Mouse (Mus musculus) gastrocnemius, postnatal 10 days (tissue): Measurements from ENCODE around the gene Xpc. TPM values are rescaled to one million over a fixed set of nuclear protein-coding genes. Genes with fewer than 3 reads are reported as not detected.
A peak's percentile ranks its signal among the peaks of the same experiment; 100 is the strongest.

Source experiments
- DNase-seq: peaks from one replicate; pipeline ENCODE4 v3.0.0; 2021; ENCODE audit warnings: mixed read lengths
- total RNA-seq, 2 experiments: library from RNA; stranded (reverse); gene quantifications; 2 replicates each; pipeline ENCODE4 v1.2.3; 2021

The Xpc gene
- total RNA-seq, 2 experiments from 2014 or later: 5.9 to 8.4 TPM

DNA sequence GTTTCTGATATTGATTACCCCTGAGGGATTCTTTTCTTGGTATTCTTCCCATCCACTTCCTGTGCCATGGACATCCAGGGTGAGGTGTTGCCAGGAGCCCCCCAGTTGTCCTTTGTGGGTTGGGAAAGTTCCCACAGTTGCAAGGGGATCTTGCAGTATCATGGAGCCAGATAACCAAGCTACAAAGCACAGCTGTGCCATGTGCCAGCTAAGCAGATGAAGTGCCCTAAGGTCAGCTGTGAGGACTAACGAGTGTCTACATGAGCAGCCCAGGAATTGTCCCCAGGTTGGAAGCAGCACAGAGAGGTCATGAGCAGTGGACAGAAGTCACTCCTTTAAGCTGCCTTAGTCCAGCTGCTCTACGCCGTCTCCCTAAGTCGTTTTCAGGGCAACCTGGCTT lies 9.9 kb upstream of the Xpc start:
- no peak for DNase-seq

DNA sequence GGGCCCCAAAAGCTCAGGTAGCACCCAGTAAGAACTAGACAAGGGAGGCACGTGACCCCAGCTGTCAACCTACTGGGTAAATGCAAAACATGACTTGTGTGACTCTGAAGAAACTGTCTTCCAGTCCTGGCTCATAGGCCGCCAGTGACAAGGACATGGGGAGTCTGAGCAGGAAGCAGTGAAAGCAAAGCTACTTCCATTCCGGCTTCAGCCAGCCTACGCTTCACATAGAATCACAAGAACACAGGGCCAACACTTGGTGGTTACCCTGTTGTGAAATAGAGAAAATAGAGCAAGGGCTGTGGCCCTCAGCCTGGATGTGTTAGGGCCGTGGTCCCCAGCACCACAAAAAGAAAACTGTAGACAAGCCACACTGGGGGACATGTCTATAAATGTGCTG lies 7.1 kb upstream of the Xpc start:
- no peak for DNase-seq

DNA sequence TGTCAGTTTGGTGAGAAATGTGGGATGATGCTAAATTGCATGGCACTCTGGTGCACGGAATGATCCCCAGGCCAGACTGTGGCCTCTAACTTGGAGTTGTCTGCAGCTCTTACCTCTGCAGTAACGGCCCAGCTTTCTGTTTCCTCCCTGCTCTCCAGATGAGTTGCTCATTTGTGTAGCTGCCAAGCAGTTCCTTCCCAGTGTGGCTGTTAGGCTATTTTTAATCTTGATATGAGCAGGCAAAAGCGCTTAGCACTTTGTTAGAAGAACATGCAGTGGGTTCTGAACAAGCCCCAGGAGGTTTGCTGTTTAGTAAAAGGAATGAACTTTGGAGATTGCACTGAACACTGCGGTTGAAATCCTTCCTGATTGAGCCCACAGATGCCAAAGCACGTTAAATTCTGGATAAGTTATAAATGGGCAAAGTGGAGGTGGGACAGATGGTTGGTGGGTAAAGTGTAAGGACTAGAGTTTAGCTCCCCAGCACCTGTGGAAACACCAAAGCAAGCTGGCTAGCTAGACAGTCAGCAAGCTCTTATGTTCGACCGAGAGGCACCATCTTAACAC lies 2.8 kb upstream of the Xpc start:
- DNase-seq: no peak

DNA sequence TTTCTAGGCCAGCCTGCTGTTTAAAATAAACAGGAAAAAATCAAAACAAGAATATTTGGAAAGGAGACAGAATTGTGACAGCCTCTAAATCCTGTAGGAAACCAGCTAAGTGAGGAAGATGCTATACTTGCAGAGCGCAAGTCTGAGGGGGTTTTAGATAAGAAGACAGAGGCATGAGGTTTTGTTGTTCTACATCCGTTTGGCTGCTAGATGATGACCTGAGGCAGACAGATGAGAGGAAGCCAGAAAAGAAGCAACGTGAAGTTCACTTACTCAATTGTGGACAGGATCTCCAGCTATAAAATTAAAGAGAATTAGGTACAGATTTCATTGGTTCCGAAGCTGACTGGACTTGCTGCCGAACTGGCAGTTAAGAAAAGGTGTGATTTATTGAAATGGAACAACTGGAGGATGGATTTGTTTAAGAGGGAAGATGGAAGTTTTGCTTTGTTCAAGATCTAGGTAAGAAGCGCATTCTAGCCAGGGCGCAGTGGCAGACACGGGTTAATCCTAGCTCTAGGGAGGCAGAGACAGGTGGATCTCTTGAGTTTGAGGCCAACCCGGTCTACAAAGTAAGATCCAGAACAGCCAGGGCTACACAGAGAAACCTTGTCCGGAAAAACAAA lies 838 bp downstream of the Xpc start:
- no peak for DNase-seq

DNA sequence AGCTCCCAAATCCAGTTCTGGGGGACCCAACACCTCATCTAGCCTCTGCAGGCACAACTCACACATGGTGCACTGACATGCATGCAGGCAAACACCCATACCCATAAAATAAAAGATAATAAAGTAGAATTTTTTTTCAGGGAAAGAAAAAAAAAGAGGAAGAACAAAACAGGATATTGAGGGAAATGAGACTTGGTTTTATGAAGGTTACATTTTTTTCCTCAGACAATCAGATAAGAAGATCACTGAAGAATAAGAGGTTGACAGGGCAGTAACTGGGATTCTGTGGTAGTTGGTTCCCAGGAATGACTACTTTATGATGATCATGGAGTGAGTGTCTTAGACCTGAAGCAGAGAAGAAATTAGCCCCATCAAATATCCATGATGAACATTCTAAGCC lies 1.6 kb downstream of the Xpc start:
- no peak for DNase-seq

DNA sequence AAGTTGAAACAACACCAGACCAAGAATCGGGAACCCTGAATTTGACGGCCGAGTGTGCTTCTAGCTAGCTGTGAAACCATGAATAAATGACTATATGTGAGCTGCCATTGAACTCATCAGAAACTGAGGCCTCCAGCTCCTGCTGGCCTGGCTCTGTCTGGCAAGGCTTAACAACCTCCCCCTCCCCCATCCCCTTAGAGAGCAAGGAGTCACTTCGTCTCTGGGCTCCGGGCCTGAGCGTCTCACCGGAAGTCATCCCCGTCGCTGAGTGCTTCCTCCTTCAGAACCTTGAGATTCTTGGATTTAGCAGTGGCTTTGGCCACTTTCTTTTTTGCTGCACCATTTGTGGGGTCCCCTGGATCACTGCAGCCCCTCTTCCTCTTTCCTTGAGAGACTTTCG lies 5.5 kb downstream of the Xpc start:
- DNase-seq: no peak

DNA sequence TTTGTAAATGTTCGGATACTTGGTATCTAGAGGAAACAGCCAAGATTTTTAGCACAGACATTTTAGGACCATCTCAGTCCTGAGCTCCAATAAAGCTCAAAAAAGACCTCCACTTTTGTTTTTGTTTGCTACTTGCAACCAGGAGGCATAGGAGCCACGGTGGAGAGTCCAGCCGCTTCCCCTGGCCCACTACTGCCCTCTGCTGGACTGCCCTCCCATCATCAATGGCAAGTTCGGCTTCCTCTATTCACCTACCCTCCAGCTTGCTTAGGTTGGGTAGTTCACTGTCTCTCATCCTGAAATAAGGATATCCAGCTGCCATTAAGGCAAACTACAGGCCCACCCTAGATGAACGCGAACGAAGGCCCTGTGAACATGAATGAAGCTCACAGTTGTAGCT lies 6.4 kb downstream of the Xpc start:
- peak; percentile 88 for DNase-seq

DNA sequence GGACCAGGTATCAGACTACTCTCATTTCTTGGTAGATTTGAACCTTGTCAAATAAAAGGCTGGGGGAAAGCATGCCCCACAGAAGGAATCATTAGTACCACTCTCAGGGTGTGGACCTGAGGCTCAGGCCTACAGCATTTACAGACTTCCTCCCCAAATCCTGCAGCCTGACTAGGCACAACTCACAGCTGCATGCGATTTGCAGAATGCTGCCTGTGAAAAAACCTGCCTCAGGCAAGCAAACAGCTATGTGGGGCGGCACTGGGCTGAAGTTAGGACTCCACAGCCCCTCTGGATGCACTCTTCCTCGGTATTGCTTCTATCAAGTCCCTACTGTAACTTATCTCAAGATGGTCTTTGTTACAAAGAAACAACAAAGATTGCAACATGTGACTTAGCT lies 7.6 kb downstream of the Xpc start:
- DNase-seq: no peak

DNA sequence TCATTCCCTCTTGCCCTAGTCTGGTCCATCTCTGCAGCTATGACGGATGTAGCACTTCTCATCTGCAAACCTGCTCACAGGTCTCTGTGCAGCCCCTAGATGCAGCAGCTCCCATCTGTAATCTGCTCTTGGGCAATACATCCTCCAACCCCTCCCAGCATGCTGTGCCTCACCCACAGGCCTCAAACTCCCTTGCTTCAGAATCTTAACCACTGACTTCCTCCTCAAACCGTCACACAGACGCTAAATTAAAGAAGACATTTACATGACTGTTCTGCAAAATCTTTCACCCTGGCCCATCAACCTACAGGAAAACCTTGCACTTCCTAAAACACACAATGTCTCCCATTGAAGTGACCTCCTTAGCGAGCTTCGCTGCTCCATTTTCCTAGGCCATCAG lies 9.7 kb downstream of the Xpc start:
- DNase-seq: no peak

DNA sequence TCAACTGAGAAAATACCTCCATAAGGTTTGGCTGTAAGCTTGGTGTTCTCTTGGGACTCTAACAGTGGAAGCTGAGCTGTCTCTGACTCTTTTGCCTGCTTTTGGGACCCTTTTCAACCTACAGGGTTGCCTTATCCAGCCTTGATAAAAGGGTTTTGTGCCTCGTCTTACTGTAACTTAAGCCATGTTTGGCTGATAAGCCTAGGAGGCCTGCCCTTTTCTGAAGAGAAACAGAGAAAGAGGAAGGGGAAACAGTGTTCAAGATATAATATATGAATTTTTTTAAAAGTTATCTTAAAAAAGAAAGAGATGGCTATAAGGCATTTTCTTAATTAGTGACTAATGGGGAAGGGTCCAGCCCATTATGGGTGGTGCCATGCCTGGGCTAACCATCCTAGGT lies 12.4 kb downstream of the Xpc start:
- no peak for DNase-seq

DNA sequence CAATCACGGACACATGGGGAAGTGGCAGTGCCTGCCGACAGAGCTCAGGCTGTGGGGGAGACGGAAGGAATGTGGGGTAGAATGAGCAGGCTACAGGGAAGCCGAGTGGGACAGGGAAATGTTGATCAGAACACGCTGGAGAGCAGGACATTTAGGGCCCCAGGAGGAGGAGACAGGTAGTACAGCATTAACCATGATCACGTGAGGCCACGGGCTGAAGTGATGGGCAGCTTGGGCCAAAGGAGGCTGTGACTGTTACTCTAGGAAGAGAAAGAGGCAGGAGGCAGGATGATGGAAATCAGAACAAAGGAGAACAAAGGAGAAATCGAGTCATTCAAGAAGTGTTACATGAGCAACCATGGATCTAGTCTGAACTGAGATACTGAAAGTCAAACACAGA lies 21.2 kb downstream of the Xpc start:
- no peak for DNase-seq

DNA sequence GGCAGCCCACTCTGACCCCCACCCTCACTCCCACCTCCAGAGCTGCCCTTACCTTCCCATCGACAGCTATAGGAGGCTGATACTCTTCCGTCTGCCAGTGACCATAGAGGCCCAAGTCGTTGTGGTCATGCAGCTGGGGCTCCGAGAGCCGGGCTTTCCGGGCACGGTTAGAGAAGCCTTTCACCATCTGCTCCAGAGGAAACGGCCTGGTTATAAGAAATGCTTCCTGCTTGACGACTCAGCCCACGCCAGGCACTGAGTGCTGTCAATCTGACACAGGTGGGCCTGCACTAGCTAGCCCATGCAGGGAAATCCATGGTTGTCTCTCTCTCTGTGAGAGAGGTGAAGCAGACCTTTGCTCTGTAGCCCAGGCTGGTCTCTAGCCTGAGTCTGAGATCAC lies 22.6 kb downstream of the Xpc start:
- DNase-seq: no peak

DNA sequence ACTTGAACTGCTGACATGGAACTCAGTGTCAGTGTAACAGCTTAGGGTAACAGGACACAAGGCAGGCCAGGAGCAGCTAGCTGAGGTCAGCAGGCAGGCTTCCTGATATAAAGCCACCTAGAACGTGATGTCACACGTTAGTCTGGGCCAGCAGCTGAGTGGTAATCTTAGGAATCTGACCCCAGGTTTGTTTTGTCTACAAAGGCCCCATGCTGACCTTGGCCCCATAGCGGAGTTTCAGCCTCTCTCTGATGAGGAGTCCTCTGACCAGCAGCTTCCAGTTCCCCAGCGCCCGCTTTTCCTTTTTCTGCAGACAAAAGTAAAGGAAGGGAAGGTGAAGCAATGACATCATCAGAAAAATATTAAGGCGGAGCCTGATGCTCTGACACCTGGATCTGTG lies 24.7 kb downstream of the Xpc start:
- DNase-seq: no peak

DNA sequence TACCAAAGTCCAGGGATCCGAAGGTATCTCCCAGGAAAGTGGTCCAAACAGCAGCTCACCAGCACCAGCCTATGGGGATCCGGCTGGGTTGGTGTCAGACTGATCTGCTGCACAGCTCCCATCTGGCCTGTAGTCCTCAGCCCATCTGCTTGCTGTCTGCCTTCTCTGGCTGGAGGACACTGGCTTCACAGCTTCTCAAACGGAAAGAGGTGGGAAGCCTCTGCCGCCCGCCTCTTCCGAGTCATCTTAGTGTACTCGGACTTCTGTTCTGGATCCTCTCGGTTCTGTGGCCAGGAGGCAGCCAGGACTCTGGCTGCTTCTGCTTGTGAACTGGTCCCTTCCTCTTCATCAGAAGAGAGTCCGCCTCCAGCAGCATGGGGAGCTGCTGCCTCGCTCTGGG lies 25.8 kb downstream of the Xpc start:
- no peak for DNase-seq

DNA sequence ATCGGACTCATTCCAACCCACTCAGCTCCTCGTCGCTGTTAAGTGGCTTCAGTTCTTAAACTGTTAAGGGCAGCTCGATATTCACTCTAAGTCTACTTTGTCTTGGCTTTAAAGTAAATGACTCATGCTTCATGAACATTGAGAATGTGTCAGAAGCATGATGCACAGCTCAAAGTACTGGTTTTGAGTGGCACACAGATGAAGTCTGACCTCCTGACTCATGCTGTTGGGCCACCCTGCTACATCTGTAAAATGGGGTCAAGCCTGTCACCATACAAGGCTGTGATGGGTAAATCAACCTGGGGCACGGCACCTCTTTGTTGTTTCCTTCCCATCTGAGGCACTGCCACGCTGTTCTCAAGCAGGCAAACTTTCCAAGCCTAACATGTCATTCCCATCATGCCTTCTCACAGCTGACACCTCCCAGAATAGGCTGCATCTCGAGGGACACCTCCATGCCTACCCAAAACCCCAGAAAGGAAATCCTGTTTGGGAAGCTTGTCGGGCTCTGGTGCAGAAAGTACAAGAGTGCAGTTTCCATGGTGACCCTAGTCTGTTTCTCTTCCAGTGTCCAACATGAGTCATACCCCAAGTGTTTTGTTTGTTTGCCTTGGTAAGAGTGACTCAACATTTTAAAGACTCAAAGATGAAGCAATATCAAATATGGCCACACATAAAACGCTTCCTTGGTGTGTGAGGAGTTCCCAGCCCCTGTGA lies 27.0 kb downstream of the Xpc start:
- DNase-seq: no peak

DNA sequence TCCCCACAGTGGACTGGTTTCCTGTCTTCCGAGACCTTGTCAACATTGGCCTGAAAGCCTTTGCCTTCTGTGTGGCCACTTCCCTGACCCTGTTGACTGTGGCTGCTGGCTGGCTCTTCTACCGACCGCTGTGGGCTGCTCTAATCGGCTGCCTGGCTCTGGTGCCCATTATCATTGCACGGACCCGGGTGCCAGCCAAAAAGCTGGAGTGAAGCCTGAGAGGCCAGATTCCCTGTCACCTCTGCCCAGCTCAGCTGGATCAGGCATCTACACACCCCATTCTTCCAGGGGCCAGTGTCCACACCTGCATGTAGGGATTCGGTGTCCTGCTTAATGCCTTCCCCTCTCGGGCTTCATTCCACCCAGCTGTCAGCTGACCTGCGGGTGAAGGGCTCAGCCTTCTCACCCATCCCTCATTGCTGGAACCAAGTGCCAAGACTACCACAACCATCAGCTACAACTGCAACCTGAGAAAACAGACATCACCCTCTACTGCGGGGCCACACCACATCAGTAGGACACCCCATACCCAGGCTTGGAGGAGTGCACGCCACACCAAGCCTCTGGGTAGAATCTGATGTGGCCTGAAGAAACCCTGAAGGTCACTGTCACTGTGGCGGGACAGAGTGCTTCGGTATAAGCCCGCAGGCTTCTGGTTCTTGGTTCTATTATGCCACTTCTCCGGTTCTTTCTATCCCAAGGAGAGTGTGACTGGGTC lies 28.8 kb downstream of the Xpc start:
- no peak for DNase-seq

DNA sequence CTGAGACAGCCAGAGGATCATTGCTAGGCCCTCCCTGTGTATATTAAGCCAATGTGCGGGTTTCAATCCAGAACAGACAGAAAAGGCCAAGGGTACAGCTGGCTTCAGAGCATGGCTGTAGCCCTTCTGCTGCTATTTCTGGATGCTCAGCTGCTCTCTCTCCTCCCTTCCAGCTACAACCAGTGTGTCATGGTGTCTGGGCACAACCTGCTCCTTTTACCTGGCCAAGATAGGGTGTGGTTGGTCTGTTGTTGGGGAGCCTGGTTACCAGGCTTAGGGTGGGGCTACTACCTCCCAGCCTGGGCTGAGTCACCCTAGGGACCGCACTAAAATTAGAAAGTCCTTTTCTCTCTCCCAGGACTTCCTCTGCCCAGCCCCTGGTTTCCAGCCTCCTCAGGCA lies 32.3 kb downstream of the Xpc start:
- DNase-seq: no peak

DNA sequence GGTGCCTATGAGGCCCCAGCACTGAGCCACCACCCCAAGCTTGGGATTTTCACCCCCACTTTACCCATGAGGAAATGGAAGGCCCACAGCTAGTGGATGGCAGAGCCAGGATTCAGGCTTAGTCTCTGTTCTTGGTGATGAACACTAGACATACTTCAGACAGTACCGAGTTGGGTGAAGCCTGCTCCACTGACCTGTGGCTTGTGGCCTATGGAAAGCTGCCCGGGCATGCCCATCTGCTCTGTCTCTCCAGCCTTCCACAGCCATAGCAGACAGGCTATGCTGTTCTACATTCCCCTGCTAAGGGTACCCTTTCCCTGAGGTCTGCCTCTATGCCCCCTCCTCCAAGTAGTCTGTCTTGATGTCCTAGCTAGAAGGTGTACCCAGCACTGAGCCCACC lies 39.1 kb downstream of the Xpc start:
- no peak for DNase-seq

DNA sequence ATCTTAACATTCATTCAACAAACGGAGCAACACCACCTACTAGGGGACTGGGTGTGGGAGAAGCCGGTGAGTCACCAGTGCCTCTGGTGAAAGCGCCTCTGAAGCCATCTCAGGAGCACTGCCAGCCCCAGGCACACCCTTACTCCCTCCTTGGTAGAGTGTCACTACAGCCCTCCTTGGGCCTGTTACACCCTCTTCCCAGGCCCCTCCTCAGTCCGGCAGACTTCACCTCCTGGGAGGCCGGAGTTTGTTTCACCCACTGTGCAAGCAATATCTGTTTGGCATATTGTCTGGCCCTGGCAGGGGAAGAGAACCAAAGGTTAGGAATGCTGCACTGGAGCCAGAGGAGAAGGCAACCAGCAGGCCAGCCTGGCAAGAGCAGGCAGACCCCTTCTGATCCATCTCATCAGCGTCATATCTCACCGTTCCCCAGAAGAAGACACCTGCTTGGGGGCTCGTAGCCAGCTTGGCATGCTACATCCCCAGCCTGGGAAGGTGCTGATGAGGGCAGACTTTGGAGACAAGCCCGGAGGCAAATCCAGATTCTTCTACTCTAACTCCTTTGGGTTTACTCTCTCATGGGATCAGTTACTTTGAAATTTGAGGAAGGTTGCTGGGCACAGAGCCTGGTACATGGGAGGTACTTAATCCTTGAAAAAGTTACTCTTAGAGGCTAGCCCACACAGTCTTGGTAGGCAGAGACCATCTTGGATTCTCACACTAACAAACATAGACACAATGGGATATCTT lies 41.1 kb downstream of the Xpc start:
- DNase-seq: peak; percentile 25

DNA sequence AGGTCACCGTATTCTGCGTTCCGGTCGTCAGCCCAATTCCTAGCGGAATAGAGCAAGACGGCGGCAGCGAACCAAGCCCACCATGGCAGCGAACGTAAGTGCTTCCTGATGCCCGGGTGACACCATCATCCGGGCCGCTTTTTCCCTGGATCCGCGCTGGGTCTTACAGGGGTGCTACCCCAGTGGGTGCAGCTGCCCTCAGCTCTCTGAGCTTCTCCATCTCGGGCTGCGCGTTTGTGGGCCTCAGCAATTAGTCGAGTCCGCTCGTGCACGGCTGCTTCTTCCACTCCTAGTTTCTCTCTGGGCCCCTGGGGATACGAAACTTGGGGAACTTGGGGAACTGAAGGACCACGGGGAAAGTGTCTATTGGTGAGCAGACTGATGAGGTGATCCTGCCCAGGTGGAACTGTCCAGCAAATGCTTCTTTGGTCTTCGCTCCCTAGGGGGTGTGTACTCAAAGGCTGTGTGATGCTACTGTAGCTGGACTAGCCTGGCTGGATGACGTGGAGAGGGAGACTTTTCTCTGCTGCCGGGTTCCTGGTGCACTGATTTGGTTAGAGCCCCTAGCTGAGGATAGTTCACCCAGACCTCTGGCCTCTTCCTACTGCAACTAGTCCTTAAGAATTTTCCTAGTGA lies 41.8 kb downstream of the Xpc start:
- DNase-seq: no peak

DNA sequence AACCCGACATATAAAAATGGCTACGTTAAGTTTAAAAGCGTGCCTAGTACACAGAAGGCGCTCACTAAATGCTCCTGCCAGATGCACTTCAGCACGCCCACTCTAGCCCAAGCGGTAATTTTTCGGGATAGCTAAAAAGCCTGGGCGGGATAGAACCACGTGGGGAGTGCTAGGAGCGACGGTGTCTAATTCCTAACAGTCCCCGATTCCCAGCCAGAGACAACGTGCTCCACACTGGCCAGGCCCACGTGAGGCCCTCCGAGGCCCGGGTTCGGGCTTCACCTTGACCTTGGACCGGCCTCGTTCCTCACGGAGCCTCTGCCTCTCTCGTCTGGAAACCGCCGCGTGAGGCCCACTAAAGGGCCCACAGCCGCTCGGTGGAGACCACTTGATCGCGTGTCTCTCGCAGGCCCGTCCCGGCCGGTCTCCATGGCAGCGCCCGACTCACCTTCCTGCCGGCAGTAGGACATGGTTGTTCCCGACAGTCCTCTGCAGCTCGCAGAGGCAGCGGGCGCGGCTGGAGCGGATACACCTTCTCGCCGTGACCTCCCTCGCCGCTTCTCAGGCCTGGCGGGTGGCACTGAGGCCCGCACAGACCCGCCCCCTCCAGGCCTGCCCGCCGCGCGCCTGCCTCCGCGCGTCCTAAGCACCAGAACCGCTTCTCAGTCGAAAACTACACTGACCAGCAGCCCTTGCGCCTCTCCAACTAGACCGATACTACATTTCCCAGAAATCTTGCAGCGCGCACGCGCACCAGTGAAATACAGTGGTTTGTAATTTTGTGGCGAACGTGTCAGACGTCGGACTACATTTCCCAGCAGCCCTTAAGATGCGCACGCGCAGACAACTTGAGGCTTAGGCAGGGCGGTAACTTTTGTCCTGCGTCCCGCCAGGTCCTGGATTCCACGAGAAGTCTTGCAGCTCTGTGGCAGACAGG lies 42.6 kb downstream of the Xpc start, which contains the start of the genes Chchd4 and Tmem43:
Gene Chchd4 (minus strand): TSS at position 679 of the 937 bp plus-strand sequence.
Gene Tmem43 (plus strand): TSS at position 836 of the 937 bp plus-strand sequence.
- DNase-seq: peak; percentile 95
